Mouse (Mus musculus) cerebellum, adult 11-12 months (tissue): ENCODE data around the gene Cyp11a1.

Experiments used
- DNase-seq: peaks from one replicate; pipeline ENCODE4 v3.0.0; 2022

Cyp11a1 gene

GRCm38 (mm10) chr9:58005753-58006461 lies at the start of gene Cyp11a1:
Cyp11a1 (plus strand) TSS chr9:58006411.
- no peak for DNase-seq

- no peak for DNase-seq
Measured at GRCm38 (mm10) chr9:57956838-57957236, 49.4 kb upstream of the Cyp11a1 start.

GRCm38 (mm10) chr9:57958615-57959014 lies 47.6 kb upstream of the Cyp11a1 start:
- no peak for DNase-seq

- no peak for DNase-seq
Measured at GRCm38 (mm10) chr9:57959399-57959798, 46.8 kb upstream of the Cyp11a1 start.

- peak; percentile 11 for DNase-seq
Measured at GRCm38 (mm10) chr9:57959886-57960866, 46.0 kb upstream of the Cyp11a1 start.

GRCm38 (mm10) chr9:57961226-57961625 lies 45.0 kb upstream of the Cyp11a1 start:
- DNase-seq = no peak

DNA sequence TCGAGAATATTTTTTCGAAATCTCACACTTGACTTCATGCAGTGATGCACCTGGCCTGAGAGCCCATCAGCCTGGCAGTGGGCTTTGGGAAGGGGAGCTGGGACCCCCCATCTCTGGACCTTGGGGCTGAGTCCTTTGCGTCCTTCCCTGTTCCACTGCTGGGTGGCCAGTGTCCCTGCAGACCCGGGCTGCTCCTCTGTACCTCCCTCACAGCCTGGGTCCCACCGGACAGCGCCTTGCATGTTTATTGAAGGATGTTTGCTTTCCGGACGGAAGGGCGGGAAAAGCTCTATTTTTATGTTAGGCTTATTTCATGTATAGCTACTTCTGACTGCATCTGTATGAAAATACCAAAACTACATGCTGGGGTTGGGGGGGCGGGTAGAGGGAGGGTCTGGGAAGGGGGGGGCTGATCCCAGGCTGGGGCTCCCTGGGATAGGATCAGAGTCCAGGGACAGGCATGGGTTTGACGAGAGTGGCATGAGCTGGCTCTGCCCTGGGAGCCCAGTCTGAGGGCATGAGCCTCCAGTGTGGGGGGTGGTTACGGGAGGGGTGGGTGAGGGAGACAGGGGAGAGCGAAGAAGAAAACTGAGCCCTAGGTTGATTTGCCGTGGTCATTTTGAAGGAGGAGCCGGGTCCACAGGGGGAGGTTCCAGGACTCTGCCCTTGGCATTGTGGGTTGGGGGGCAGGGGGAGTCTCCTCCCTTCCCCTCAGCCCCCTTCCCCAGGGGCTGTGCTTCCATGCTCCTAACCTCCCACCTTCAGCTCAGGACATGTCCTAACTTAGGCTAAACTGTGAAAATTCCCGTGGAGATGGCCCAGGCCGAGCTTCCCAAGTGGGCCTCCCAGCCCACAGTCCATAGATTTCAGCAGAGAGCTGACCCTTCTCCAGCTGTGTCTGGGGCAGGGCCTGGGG lies 44.1 kb upstream of the Cyp11a1 start:
- no peak for DNase-seq

DNA sequence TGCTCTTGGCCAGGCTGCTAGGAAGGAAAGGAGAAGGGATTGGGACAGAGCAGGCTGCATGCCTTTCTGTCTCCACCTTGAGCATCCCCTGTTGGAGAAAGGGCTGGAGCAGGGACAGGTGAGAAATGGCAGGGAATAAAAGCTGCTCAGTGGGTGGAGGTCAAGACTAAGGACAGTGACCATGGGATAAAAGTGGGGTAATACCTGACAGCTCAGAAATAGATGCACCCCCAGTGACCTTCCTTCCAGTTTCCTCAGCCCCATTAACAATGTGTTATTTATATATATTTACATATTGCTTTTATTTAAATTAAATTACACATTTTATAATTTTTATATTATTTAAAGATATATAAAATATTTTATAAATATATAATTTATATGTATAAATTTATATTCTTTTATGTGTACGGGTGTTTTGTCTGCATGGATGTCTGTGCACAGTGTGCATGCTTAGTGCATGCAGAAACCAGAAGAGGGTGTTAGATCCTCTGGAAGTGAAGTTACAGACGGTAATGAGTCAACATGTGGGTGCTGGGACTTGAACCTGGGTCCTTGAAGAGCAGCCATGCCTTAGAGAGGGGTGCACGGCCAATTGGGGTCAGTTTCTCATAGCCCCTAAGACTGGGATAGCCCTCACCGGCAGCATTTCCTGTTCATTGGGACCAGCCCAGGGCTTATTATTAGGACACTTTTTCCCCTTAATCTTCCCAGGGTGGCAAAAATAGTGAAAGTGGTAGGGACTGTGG lies 42.8 kb upstream of the Cyp11a1 start:
- no peak for DNase-seq

DNA sequence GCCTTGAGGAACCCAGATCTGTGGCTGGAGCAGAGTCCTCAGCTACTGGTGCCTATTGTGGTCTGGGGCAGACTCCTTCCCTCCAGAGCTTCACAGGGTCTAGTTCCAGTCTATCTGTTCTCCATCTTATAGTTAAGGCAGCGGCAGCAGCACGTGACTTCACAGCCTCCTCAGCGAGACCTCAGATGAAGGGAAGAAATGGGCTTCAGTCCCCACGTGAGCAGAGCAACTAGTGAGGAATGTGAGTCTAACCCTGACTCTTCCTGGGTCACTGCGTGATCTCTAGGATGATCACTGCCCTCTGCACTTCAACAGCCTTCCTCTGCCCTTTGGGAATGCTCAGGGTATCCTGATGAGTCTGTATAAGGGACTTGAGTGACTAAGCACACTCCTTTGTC lies 42.2 kb upstream of the Cyp11a1 start:
- no peak for DNase-seq

DNA sequence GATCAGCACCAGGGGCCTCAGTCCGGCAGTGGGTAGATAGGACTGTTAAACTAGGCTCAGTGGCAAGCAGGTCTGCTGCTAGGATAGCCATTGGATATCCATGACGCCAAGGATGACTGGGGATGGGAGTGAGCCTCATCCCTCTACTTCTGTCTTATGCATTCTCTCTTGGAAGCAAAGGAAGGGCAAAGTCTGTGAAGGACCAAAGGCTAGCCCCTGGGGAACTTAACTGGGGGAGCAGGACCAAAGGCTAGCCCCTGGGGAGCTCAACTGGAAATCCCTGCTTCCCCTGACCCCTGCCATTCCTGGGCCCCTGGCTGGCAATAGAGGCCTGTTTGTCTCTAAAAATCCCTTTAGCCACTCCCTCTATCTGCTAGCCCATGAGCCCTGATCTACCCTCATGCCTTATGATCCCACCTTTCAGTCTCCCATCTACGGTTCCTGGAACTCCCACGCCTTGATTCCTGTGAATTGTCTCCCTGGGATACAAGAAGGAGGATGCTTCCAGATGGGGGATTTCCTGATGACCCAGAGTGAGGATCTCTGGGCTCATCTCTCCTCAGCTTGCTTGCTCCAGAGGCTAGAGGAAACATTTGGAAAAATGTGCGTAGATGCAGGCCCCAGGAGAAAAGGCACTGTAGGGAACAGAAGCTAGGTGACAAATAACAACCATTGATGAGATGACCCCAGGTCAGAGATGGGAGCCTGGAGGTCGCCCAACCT lies 41.5 kb upstream of the Cyp11a1 start:
- DNase-seq = no peak

- DNase-seq = no peak
Measured at GRCm38 (mm10) chr9:57965281-57966185, 40.7 kb upstream of the Cyp11a1 start.

GRCm38 (mm10) chr9:57967237-57967960 lies 38.8 kb upstream of the Cyp11a1 start:
- DNase-seq = peak; percentile 83

- no peak for DNase-seq
Measured at GRCm38 (mm10) chr9:57968166-57968771, 37.9 kb upstream of the Cyp11a1 start.

- DNase-seq = no peak
Measured at GRCm38 (mm10) chr9:57968783-57969542, 37.2 kb upstream of the Cyp11a1 start.

GRCm38 (mm10) chr9:57969736-57970495 lies 36.3 kb upstream of the Cyp11a1 start:
- no peak for DNase-seq

GRCm38 (mm10) chr9:57971413-57971812 lies 34.8 kb upstream of the Cyp11a1 start:
- no peak for DNase-seq

- DNase-seq = no peak
Measured at GRCm38 (mm10) chr9:57972141-57972591, 34.0 kb upstream of the Cyp11a1 start.
